Mouse (Mus musculus): ENCODE data around the gene Mfap1a. TPM values are rescaled to one million over a fixed set of nuclear protein-coding genes. Genes with fewer than 3 reads are reported as not detected.

The Mfap1a gene
- polyA plus RNA-seq (2012; ENCODE audit: low replicate concordance): 1.9 and 11.4 TPM in 2 replicates

DNA sequence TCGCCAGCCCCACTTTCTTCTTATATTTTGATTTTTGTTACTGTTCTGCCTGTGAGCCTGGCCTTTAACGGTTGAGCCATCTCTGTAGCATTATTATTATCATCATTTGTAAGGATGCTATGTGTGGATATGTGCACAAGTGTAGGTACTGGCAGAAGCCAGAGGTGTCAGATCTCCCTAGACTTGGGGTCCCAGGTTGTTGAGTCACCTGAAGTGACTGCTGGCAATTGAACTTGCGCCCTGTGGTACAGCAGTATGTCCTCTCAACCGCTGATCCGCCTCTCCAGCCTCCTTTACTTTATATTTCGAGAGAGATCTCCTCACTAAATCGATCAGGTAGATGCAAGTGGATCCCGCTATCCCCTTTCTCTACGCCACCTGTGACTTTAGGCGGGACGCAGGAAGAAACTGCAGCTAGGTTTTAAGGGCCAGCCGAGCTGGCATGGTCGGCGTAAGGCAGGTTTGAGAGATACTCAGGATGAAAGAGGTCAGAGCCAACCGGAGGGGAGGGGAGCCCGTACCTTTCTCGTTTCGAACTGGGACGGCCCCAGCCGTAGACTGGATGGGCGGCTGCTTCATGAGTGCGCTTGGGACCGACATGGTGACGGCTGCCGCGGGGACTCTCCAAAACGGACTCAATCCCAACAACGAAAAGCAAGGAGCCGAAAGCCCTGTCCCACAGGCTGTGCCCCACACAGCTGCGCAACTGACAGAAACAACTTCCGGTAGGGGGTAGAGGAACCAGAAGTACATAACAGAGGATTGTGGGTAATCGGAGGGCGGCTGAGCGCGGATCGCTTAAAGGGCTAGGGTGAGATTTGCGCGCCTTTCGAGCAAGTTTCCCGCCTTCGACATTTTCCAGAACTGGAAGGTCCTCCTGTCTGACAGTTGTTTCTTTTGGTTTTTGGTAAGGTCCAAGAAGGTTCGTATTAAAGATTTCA, at the start of gene Mfap1a, which contains the start of gene Wdr76:
TSS of gene Mfap1a (minus strand) at position 724 of the 941 bp plus-strand sequence.
TSS of gene Wdr76 (plus strand) at position 782 of the 941 bp plus-strand sequence.

DNA sequence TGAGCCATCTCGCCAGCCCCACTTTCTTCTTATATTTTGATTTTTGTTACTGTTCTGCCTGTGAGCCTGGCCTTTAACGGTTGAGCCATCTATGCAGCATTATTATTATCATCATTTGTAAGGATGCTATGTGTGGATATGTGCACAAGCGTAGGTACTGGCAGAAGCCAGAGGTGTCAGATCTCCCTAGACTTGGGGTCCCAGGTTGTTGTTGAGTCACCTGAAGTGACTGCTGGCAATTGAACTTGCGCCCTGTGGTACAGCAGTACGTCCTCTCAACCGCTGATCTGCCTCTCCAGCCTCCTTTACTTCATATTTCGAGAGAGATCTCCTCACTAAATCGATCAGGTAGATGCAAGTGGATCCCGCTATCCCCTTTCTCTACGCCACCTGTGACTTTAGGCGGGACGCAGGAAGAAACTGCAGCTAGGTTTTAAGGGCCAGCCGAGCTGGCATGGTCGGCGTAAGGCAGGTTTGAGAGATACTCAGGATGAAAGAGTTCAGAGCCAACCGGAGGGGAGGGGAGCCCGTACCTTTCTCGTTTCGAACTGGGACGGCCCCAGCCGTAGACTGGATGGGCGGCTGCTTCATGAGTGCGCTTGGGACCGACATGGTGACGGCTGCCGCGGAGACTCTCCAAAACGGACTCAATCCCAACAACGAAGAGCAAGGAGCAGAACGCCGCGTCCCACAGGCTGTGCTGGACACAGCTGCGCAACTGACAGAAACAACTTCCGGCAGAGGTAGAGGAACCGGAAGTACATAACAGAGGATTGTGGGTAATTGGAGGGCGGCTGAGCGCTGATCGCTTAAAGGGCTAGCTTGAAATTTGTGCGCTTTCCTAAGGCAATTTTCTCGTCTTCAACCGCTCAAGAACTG, 32.9 kb downstream of the Mfap1a start, which contains the start of gene Mfap1b:
TSS of gene Mfap1b (minus strand) at position 767 of the 879 bp plus-strand sequence.

DNA sequence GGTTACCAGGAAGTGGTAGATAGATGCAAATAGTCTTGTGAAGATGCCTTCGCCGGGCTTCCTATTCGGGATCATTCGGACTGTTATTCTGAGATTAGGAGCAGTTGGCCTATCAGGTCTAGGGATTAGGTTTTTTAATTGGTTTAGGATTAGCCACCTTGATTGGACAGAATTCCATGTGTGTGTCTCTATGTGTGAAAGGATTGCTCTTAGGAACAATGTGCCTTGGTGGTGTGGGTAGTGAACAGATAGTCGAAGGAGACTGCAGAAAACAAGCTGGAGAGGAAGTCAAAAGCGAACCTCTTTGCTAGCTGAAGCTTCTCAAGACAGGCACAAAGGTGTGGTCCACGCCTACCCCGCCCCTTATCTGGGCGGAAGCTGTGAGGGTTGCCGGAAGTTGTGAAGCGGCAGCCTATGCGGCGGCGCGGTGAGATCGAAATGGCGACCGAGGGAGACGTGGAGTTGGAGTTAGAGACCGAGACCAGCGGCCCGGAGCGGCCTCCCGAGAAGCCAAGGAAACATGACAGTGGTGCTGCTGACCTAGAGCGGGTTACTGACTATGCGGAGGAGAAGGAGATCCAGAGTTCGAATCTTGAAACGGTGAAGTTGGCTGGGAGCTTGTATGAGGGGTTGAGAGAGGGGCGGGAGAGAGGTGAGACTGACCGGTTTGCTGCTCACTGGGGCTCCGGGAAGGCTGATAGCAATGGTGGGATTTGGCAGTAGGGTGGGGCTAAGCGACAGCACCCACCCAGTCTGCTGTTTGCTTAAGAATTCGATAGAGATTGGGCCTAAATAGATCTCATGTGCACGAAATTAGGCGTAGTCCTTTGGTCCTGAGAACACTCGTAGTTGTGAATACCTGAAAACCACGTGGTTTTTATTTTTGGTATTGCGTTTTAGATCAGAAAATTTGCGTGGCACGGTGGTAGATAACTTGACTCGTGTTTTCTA, 49.5 kb downstream of the Mfap1a start, which contains the start of gene Serinc4:
TSS of gene Serinc4 (minus strand) at position 90 of the 951 bp plus-strand sequence.

DNA sequence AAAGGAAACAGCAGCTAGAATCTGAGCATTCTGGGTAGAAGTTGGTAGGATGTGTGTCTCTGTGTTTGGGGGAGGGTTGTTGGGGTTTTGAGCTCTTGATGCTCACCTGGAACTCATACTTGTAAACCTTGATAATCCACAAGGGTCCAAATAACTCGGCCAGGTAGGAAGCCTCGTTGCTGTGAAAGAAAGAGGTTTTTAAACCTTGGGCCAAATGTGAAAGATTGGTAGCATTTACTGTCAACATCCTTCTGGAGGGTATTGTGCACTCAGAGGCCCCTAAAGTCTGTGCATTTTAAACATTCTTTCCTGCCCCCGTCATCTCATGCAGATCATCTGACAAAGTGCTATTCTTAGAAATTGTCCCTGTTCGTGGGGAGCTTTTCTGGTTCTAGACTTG, 53.5 kb downstream of the Mfap1a start, which contains the start of gene Hypk:
TSS of gene Hypk (plus strand) at position 301 of the 400 bp plus-strand sequence.

DNA sequence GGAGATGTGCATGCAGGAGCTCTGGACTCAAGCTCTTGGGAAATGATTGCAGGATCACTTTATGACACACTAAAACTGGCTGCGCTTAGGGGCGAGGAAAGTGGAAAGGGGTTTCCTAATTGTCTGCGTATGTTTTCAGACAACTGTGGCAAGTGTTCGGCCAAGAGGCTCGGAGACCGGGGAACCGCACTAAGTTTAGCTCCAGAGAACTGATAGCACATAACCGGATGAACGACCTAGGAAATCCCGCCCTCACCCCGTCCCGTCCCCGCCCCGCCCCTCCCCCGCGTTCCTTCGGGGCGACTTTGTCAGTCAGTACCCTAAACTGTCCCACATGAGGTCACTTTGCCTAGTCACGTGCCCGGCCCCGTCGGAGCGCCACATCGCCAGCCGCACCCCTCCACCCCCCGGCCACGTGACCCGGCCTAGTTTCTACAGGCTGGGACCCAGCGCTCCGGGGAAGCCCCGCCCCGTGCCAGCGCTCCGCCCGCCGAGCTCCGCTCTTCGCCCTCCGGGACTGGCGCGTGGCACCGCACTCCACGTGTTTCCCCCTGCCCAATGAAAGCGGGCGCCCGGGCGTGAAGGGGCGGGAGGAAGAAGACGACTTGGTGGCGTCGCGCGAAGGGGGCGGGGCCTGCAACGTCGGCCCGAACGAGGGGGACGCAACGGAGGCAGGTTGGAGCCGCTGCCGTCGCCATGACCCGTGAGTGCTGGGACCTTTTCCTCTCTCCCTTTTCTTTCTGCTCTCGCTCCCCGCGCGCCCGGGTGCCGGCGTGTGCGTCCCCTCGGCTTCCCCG, 57.5 kb downstream of the Mfap1a start, which contains the start of gene Serf2:
TSS of gene Serf2 (plus strand) at position 457 of the 797 bp plus-strand sequence.

DNA sequence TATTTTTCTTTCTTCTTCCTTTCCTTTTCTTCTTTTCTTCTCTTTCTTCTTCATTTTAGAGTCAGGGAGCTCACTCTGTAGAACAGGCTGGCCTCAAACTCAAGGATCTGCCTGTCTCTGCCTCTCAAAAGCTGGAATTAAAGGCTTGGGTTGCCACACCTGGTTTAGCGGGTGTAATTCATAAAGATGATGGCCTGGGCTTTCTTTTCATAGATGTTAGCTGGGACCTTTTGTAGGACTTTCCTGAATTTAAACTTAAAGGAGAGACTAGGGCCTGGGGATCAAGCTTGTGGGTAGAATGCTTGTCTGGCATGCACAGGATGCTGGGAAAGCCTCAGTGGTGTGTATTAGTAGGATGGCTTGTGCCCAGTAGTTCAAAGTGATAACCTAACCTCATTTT, 62.3 kb downstream of the Mfap1a start, which contains the start of gene Ell3:
TSS of gene Ell3 (minus strand) at position 101 of the 400 bp plus-strand sequence.

Other genes starting within 250 kb of the Mfap1a start
- gene Trp53bp1, start 235.3 kb downstream of the Mfap1a start, polyA plus RNA-seq (2012; ENCODE audit: low replicate concordance): 15.1 and 22.2 TPM in 2 replicates
- 1.4 and 1.8 TPM in 2 replicates for gene Map1a, start 217.1 kb downstream of the Mfap1a start, polyA plus RNA-seq (2012; ENCODE audit: low replicate concordance)
- gene Ppip5k1, start 151.3 kb downstream of the Mfap1a start, polyA plus RNA-seq (2012; ENCODE audit: low replicate concordance): 7.0 and 8.7 TPM in 2 replicates
- not detected in 2 replicates for gene Ckmt1, start 149.0 kb downstream of the Mfap1a start, polyA plus RNA-seq (2012; ENCODE audit: low replicate concordance)
- not detected in 2 replicates for gene Strc, start 119.5 kb downstream of the Mfap1a start, polyA plus RNA-seq (2012; ENCODE audit: low replicate concordance)
- 448 and 1,332 TPM in 2 replicates for gene Pdia3, start 92.9 kb downstream of the Mfap1a start, polyA plus RNA-seq (2012; ENCODE audit: low replicate concordance)
- 0.55 and 0.79 TPM in 2 replicates for gene Catsper2, start 92.9 kb downstream of the Mfap1a start, polyA plus RNA-seq (2012; ENCODE audit: low replicate concordance)
- gene Ell3, start 62.4 kb downstream of the Mfap1a start, polyA plus RNA-seq (2012; ENCODE audit: low replicate concordance): 8.3 and 17.1 TPM in 2 replicates
- gene Serf2, start 57.5 kb downstream of the Mfap1a start, polyA plus RNA-seq (2012; ENCODE audit: low replicate concordance): 199 and 329 TPM in 2 replicates
- gene Hypk, start 53.4 kb downstream of the Mfap1a start, polyA plus RNA-seq (2012; ENCODE audit: low replicate concordance): 18.0 and 38.8 TPM in 2 replicates
- 0.13 and 0.19 TPM in 2 replicates for gene Serinc4, start 49.9 kb downstream of the Mfap1a start, polyA plus RNA-seq (2012; ENCODE audit: low replicate concordance)
- gene Mfap1b, start 32.6 kb downstream of the Mfap1a start, polyA plus RNA-seq (2012; ENCODE audit: low replicate concordance): 2.3 and 5.5 TPM in 2 replicates
- gene Wdr76, start 58 bp upstream of the Mfap1a start, polyA plus RNA-seq (2012; ENCODE audit: low replicate concordance): 0.45 and 0.91 TPM in 2 replicates